Mouse (Mus musculus): ENCODE measurements around the gene Hck.

Gene Hck

GRCm38 (mm10) chr2:153108313-153109264 lies at the start of gene Hck:
Gene Hck (plus strand): TSS chr2:153108468.
- DNase-seq (ENCODE audit: low read depth) = no peak

GRCm38 (mm10) chr2:153060216-153060615 lies 48.1 kb upstream of the Hck start:
- DNase-seq (ENCODE audit: low read depth) = no peak

GRCm38 (mm10) chr2:153063394-153063793 lies 44.9 kb upstream of the Hck start:
- no peak for DNase-seq (ENCODE audit: low read depth)

GRCm38 (mm10) chr2:153064190-153064970 lies 43.9 kb upstream of the Hck start:
- DNase-seq (ENCODE audit: low read depth) = no peak

GRCm38 (mm10) chr2:153065747-153066508 lies 42.3 kb upstream of the Hck start, which contains the start of gene Ccm2l:
Gene Ccm2l (plus strand): TSS chr2:153065955.
- no peak for DNase-seq (ENCODE audit: low read depth)

- DNase-seq (ENCODE audit: low read depth) = no peak
Measured at GRCm38 (mm10) chr2:153066991-153067390, 41.3 kb upstream of the Hck start.

- DNase-seq (ENCODE audit: low read depth) = no peak
Measured at GRCm38 (mm10) chr2:153070762-153071490, 37.3 kb upstream of the Hck start.

- no peak for DNase-seq (ENCODE audit: low read depth)
Measured at GRCm38 (mm10) chr2:153071491-153072184, 36.6 kb upstream of the Hck start.

- DNase-seq (ENCODE audit: low read depth) = no peak
Measured at GRCm38 (mm10) chr2:153074651-153075050, 33.6 kb upstream of the Hck start.

- no peak for DNase-seq (ENCODE audit: low read depth)
Measured at GRCm38 (mm10) chr2:153075961-153076360, 32.3 kb upstream of the Hck start.

- DNase-seq (ENCODE audit: low read depth) = peak; percentile 96
Measured at GRCm38 (mm10) chr2:153080841-153081523, 27.3 kb upstream of the Hck start.

- DNase-seq (ENCODE audit: low read depth) = no peak
Measured at GRCm38 (mm10) chr2:153081866-153082265, 26.4 kb upstream of the Hck start.

GRCm38 (mm10) chr2:153083275-153083674 lies 25.0 kb upstream of the Hck start:
- no peak for DNase-seq (ENCODE audit: low read depth)

- DNase-seq (ENCODE audit: low read depth) = no peak
Measured at GRCm38 (mm10) chr2:153083824-153084223, 24.4 kb upstream of the Hck start.

GRCm38 (mm10) chr2:153084261-153084976 lies 23.8 kb upstream of the Hck start:
- DNase-seq (ENCODE audit: low read depth) = peak; percentile 43

GRCm38 (mm10) chr2:153085556-153085955 lies 22.7 kb upstream of the Hck start:
- DNase-seq (ENCODE audit: low read depth) = no peak

- DNase-seq (ENCODE audit: low read depth) = no peak
Measured at GRCm38 (mm10) chr2:153086166-153086565, 22.1 kb upstream of the Hck start.

- DNase-seq (ENCODE audit: low read depth) = no peak
Measured at GRCm38 (mm10) chr2:153087091-153087490, 21.2 kb upstream of the Hck start.

- no peak for DNase-seq (ENCODE audit: low read depth)
Measured at GRCm38 (mm10) chr2:153089316-153089715, 19.0 kb upstream of the Hck start.
